Mouse (Mus musculus) splenic B cell, adult 2 months (primary cell): ENCODE measurements around the gene Atp6v0e2.
A peak's percentile ranks its signal among the peaks of the same experiment; 100 is the strongest.
"Not testable (repeated sequence)": the region's sequence is repeated elsewhere in the genome, so short reads cannot be mapped to it uniquely, and the experiment has no call there.

Experiments used
- DNase-seq: peaks from one replicate; pipeline ENCODE4 v3.0.0-alpha.2; 2011; ENCODE audit warnings: low read depth, low spot score
- H3K27me3 ChIP-seq: 2 replicates; pipeline ENCODE4 v1.6.1; 2012; ENCODE audit warnings: mild to moderate bottlenecking, low read length, moderate library complexity, mixed read lengths; ENCODE audit not compliant: control insufficient read depth, poor library complexity, insufficient read depth, severe bottlenecking
- H3K36me3 ChIP-seq: 2 replicates; pipeline ENCODE4 v1.6.1; 2012; ENCODE audit warnings: mild to moderate bottlenecking, low read length, moderate library complexity, mixed read lengths; ENCODE audit not compliant: control insufficient read depth, poor library complexity, insufficient read depth, severe bottlenecking

The Atp6v0e2 gene

DNA sequence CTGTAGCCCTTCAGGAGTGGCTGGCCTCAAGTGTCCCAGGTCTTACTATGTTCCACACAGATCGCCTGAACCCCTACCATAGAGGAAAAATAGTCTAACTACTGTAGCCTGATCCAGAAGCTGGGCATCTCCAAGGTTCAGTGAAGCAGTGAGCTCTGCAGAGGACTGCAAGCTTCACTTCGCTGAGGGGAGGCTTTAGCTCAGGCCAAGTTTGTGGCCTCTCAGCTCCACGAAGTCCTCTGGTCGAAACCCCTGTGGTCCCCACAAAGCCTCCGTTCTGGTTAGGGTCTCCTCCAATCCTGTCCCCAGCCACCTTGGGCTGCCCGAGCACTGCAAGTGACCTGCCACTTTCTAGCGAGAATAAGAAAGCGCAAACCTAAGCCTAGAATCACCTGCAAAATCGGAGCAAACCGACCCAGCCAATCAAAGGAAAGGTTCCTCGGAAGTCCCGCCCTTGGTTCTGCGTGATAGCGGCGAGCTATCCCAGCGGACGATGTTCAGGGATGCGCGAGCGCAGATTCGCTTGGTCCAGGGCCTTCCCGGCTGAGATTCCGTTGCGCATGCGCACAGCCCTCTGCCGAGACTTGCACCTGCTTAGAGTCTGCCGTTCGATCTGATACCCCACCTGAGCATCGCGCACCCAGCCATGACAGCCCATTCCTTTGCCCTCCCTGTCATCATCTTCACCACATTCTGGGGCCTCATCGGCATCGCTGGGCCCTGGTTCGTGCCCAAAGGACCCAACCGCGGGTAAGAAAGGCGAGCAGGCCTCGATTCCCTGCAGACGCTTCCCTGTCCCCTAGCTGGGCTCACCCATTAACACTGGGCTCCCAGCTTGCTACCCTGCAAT, at the start of gene Atp6v0e2:
Gene Atp6v0e2, plus strand, starts transcription at position 511 of the 850 bp plus-strand sequence.
- Histone ChIP-seq H3K36me3 (no peaks in the 10 kb centered on the region), H3K27me3 (no peaks in the 10 kb centered on the region)
- no peak for DNase-seq

DNA sequence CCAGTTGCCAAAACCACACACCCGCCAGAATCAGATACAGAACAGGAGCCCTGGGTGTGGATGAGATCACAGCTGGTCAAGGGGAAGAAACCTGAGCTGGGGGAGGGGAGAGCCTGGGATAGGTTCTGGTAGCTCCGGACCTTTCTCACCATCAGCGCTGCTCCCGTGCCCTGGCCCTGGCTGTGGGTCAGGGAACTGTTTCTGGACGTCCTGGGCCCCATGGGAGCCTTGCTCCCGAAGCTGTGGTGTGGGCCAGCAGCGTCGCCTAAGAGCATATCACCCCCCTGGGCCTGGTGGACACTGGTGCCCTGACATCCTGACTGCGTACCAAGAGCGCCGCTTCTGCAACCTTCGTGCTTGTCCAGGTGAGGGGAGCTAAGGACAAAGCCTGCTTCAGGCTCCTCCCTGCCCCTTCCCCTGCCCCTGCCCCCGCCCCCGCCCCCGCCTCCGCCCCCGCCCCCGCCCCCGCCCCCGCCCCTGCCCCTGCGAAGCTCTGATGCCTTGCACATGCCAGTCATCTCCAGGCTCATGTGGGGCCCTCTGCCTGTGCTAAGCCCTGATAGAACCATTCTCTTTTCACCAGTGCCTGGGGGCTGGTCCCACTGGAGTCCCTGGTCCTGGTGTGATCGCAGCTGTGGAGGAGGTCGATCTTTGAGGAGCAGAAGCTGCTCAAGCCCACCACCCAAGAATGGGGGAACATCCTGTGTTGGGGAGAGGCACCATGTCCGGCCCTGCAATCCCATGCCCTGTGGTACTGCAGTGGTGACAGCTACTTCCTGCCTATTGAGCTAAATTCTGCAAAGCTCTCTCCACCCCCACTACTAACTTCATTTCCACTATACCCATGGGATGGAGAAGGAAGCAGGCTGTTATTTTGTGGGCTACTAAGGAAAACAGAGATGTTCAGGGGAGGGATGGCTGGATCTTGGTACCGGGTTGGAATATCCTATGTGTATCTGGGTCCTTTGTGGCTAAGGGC, 49.4 kb upstream of the Atp6v0e2 start:
- H3K27me3 ChIP-seq: no peaks in the 10 kb centered on the region
- DNase-seq: no peak
- no peaks in the 10 kb centered on the region for H3K36me3 ChIP-seq

DNA sequence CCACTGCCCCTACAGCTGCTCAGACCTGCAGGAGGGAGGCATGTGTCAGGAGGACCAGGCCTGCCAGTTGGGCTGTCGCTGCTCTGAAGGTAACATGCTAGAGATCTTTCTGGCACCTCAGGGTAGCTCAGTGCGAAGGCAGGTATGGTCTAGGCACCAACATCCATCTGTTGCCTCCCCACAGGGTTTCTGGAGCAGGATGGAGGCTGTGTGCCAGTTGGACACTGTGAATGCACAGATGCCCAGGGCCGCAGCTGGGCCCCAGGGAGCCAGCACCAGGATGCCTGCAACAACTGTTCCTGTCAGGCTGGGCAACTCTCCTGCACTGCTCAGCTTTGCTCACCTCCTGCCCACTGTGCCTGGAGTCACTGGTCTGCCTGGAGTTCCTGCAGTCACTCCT, 47.7 kb upstream of the Atp6v0e2 start:
- DNase-seq: no peak
- Histone ChIP-seq H3K27me3 (no peaks in the 10 kb centered on the region), H3K36me3 (no peaks in the 10 kb centered on the region)

DNA sequence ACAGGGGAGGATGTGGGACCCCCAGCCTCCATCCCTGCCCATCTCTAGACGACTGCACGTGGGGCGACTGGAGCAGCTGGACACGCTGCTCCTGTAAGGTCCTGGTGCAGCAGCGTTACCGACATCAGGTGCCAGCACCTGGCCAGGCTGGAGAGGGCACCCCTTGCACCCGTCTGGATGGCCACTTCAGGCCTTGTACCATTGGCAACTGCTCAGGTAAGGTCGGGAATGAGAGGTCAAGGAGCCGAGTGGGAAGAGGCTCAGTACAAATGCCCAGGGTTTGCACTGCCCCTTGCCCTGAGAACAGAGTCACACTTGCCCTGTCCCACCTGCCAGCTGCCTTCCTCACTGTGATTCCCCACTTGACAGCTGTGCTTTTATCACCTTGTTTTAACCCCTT, 46.1 kb upstream of the Atp6v0e2 start:
- H3K27me3 ChIP-seq: no peaks in the 10 kb centered on the region
- no peak for DNase-seq
- H3K36me3 ChIP-seq: no peaks in the 10 kb centered on the region

DNA sequence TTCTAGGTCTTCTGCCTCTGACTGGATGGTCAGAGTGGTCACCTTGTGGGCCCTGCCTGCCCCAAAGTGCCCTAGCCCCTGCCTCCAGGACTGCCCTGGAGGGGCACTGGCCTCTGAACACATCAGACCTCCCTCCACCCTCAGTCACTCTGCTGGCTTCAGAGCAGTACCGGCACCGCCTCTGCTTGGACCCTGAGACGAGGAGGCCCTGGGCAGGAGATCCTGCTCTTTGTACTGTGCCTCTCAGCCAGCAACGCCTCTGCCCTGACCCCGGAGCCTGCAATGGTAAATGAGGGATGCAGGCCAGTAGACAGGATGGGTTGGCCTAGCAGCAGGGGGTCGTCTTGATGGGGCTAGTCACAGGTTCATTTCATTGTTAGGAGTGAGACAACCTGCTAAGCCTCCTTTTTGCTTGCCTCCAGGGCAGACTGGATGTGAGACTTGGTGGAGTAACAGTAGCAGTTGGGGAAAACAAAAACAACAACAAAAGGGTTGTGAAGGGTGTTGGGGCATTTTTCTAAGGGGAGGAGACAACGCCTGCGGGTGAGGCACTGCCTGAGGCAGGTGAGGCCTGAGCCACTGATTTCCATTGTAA, 44.2 kb upstream of the Atp6v0e2 start:
- no peak for DNase-seq
- Histone ChIP-seq H3K27me3 (no peaks in the 10 kb centered on the region), H3K36me3 (no peaks in the 10 kb centered on the region)

DNA sequence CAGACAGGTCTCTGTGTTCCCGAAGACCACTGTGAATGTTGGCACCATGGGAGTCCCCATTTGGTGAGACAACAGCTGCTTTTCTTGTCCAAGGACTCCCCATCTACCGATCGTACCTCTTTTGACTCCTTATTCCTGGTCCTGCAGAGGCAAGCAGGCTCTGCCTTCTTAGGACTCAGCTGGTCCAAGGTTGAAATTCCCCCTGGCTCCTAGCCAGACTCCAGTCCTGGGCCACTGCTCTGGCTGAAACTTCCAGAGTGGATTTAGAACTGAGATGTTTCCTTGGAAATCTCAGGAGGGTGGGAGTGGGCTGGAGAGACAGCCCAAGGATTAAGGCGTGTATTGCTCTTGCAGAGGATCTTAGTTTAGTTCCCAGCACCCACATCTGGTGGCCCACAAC, 39.9 kb upstream of the Atp6v0e2 start:
- Histone ChIP-seq H3K27me3 (no peaks in the 10 kb centered on the region), H3K36me3 (no peaks in the 10 kb centered on the region)
- no peak for DNase-seq

DNA sequence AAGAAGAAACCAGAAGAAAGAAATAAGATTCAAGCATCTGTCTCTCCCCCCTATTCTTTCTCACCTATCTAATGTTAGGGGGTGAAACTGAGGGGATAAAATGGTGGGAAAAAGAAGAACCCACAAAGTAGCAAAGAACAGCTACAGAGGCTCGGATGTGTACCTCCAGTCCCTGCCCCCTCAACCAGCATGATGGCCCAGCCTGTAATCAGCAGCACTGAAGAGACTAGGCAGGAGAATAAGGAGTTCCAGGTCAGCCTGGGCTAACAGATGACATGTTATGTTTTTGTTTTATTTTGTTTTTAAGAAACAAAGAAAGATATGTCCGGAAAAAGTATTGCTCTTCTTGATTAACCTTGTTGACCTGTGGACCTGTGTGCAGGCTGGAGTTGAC, 33.6 kb upstream of the Atp6v0e2 start:
- Histone ChIP-seq H3K36me3 (no peaks in the 10 kb centered on the region; the same call in 1 of the 2 replicates), H3K27me3 (no peaks in the 10 kb centered on the region)
- DNase-seq: no peak

DNA sequence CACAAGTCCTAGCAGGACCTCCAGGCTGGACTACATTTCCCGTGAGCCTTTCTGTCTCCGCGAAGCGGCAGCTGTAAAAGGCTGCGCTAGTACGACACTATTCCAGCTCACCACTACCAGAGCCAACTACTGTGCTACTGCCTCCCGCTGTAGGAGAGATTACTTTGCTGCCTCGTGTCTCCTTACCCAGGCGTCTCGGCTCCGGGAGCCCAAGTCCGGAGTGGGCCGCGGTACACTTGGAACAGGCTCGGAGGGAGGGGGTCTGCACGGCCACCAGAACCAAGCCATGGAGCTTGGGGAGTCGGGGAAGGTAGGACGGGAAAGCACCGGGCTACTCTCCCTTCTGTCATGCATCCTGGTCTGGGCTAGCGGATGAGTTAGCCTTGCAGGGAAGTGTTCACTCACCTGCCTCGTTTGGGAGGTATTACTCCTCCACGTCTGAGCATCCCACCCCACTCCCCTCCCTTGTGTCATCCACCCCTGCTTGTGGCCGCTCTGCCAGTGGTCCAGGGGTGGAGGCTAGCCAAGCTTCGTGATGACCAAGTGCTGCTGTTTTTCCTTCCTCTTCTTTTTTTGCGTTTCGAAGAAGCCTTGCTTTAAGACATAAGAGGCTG, 33.1 kb upstream of the Atp6v0e2 start:
- Histone ChIP-seq H3K36me3 (no peaks in the 10 kb centered on the region; the same call in 1 of the 2 replicates), H3K27me3 (no peaks in the 10 kb centered on the region)
- DNase-seq: peak; percentile 62

DNA sequence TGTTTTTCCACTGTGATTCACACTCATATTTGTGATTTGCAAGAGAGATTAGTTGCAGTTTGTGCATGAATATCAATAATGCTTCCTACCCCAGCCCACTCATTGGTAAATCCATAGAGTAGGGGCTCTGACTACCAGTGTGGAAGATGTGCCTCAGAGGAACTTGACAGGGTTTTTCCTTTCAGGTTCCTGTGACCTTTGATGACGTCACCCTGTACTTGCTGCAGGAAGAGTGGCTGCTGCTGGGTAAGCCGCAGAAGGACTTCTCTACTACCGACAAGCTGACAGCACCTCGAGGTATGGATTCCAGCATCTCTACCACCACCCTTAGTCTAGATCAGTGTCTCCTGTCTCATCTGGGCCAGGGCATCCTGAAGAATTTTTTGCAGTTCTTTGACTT, 29.3 kb upstream of the Atp6v0e2 start:
- Histone ChIP-seq H3K27me3 (no peaks in the 10 kb centered on the region), H3K36me3 (peaks cover 2% of the 10 kb centered on the region; the same call in 1 of the 2 replicates)
- no peak for DNase-seq

DNA sequence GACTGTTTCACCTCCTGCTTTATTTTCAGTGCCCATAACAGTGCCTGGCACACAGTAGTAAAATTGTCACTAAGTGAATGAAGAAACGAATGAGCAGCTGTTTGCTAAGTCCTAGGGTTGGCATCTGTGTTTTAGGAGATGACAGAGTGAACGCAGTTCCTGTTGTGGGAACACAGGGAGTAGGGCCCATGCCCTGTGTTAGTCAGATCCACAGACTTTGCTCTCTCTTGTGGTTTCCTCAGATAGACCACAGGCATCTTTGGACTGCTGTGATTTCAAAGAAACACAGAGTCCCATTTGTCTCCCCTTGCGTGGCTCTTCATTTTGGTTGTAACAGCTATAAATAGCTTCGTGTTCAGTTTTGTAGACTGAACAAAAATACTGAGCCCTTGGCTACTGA, 27.0 kb upstream of the Atp6v0e2 start:
- no peak for DNase-seq
- H3K36me3 ChIP-seq: peaks cover 2% of the 10 kb centered on the region; the same call in 1 of the 2 replicates

DNA sequence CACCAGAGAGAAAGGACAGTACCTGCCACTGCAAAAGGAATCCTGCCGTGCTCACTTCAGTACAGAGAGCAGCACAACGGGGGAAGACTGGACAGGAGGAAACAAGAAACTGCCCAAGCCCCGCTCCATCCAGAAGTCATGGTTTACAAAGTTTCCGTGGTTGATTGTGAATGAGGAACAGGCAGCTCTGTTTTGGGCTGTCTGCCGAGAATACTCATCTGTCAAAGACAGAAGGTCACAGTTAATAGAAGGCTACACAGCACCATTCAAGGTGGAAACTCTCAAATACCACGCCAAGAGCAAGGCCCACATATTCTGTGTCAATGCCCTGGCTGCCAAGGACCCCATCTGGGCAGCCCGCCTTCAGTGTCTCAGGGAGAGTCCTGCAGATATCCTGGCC, 25.6 kb upstream of the Atp6v0e2 start:
- Histone ChIP-seq H3K36me3 (peaks cover 2% of the 10 kb centered on the region; the same call in 1 of the 2 replicates), H3K27me3 (no peaks in the 10 kb centered on the region)
- no peak for DNase-seq

More for the DNA sequence above, 27.0 kb upstream of the Atp6v0e2 start:
- H3K27me3 ChIP-seq: no peaks in the 10 kb centered on the region

DNA sequence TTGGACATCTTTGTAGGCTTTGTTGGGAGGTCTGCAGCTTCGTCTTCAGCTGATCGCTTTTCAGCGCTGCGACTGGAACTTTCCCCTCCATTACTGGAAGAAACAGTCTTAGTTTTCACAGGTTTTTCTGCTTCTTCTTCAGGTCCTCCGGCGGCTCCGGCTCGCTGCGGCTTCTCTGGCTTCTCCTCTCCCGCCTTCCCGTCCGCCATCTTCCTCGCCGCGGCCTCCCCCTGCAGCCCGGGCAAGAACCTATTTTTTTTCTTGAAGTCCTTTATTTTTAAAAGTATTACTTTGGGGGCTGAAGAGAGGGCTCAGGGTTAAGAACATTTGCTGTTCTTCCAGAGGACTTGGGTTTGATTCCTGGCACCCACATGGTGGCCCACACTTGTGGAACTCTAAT, 12.5 kb upstream of the Atp6v0e2 start:
- not testable (repeated sequence) for H3K36me3 ChIP-seq, DNase-seq, H3K27me3 ChIP-seq

DNA sequence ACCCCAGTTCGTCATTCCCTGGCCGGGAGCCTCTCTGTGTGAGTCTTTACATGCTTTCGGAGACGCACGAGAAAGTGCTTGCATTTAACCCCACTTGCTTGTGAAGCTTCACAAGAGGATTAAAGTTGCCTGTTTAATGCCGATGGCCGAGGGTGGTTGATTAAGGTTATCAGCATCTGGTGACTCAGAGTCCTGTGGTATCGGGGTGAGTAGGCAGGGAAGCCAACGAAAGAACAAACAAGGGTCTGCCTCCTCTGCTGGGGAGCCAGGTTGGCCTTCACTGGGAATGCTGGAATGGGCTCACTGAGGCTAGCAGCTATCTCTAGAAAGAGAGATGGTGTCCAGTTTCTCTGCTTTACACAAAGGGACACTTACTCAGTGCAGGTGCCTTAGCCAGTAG, 9.5 kb upstream of the Atp6v0e2 start:
- no peaks in the 10 kb centered on the region for H3K36me3 ChIP-seq
- DNase-seq: no peak

DNA sequence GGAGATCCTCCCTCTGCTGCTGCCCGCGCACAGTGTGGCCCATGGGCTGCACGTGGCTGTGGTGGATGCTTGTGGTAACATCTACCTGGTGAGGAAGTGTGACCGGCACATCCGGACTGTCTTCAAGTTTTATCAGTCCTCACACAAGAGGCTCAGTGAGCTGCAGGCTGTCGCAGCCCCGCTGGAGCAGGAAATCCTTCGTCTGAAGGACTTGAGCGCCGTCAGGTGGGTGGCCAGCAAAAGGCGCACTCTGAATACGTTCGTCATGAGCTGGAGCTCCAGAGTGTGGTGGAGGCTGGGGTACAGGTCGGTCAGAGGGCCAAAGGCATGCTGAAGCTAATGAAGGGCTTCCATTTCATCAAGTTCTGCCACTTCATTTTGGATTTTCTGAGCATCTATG, 8.2 kb upstream of the Atp6v0e2 start:
- DNase-seq: no peak
- Histone ChIP-seq H3K36me3 (no peaks in the 10 kb centered on the region), H3K27me3 (no peaks in the 10 kb centered on the region)

More for the DNA sequence above, 9.5 kb upstream of the Atp6v0e2 start:
- no peaks in the 10 kb centered on the region for H3K27me3 ChIP-seq
